Mouse (Mus musculus) cerebellum, adult 2 months (tissue): Measurements from ENCODE around the gene Zfp526.

Experiments
- CTCF ChIP-seq: fragments of 200-500 bp; IDR thresholded peaks from 2 replicates; pipeline ENCODE4 v1.5.1; 2011; ENCODE audit warnings: low read depth, mild to moderate bottlenecking, control low read depth, low read length, moderate library complexity, borderline replicate concordance; ENCODE audit not compliant: insufficient read depth
- POLR2A ChIP-seq: fragments of 200-500 bp; IDR thresholded peaks from 2 replicates; pipeline ENCODE4 v1.6.1; 2011; ENCODE audit warnings: low read length, control low read depth, borderline replicate concordance; ENCODE audit not compliant: insufficient read depth

GRCm38 (mm10) chr7:25178317-25178716 lies 42.9 kb upstream of the Zfp526 start:
- TF ChIP-seq CTCF (no peak), POLR2A (no peak)
